Mouse (Mus musculus) forebrain, embryonic 16.5 days (tissue): ENCODE measurements at regions not wholly inside any gene's neighbourhood (a gene's known extent, or its start where the extent isn't known, plus 50 kb on each side); places are given as distances from the start of the nearest gene placed in this dataset.

ENCODE experiments used
- ATAC-seq: fragments of 200-750 bp; cut with Nextera tagmentation; 2 replicates; pipeline ENCODE4 v1.8.0; 2017; ENCODE audit warnings: mild to moderate bottlenecking, moderate library complexity
- H3K27ac ChIP-seq: fragments of 300-500 bp; sonication (generic); 2 replicates; pipeline ENCODE4 v1.5.1; 2014; ENCODE audit warnings: low read length, control low read depth
- H3K27me3 ChIP-seq: fragments of 300-500 bp; sonication (generic); replicated peaks from 2 replicates; pipeline ENCODE4 v1.6.1; 2014; ENCODE audit warnings: low read length; ENCODE audit not compliant: control insufficient read depth, insufficient read depth
- H3K36me3 ChIP-seq: fragments of 300-500 bp; sonication (generic); 2 replicates; pipeline ENCODE4 v1.6.1; 2014; ENCODE audit not compliant: control insufficient read depth, insufficient read depth
- H3K4me1 ChIP-seq: fragments of 300-500 bp; sonication (generic); replicated peaks from 2 replicates; pipeline ENCODE4 v1.6.1; 2014; ENCODE audit warnings: low read length; ENCODE audit not compliant: control insufficient read depth, insufficient read depth
- H3K4me2 ChIP-seq: fragments of 300-500 bp; sonication (generic); 2 replicates; pipeline ENCODE4 v1.6.1; 2014; ENCODE audit warnings: mild to moderate bottlenecking, low read length, control low read depth
- H3K4me3 ChIP-seq: fragments of 300-500 bp; sonication (generic); replicated peaks from 2 replicates; pipeline ENCODE4 v1.5.1; 2014; ENCODE audit warnings: mild to moderate bottlenecking, low read length, control low read depth
- H3K9ac ChIP-seq: fragments of 300-500 bp; sonication (generic); replicated peaks from 2 replicates; pipeline ENCODE4 v1.6.1; 2014; ENCODE audit warnings: low read depth, low read length, control low read depth
- H3K9me3 ChIP-seq: fragments of 300-500 bp; sonication (generic); 2 replicates; pipeline ENCODE4 v1.6.1; 2016; ENCODE audit warnings: low read length; ENCODE audit not compliant: control insufficient read depth
- WGBS: fragments of 180-500 bp; shearing (Covaris S2); extraction: QIAGEN DNeasy Blood & Tissue Kit; methylation state at CpG from one replicate; pipeline ENCODE4 v1.1.7; 2014; 5-methylcytosine and 5-hydroxymethylcytosine counted together

DNA sequence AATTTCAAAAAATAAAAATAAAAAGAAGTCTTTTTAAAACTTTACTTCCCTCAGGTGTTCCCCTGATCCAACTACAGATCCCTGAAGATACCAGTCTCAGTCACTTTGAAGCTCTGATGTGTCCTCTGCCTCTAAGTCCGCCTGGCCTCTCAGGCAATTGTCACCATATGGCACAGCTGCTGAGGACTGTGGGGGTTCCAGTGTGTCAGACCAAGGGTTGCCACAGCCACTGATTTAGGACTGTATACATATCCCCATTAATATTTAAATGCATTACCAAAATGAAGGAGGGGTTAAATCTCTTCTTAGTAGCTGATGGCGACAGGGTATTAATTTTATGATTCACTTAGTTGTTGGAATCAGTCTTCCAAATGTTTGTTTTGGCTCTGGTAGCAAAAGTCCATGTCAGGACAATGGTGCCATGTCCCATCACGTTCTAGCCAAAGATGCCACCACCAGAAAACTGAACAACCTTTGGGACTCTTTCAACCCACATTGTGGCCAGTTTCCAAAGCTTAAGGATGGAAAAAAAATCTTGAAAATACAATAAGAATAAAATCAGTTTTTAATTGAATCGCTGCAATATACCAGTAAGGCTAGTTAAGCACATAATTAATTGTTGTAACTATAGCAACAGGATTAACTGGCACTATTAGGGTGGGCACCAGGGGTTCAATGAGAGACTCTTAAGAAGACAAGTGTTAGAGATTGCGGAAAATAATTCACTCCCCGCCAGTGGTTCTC lies 62.5 kb downstream of the Arrdc4 start:
- Histone ChIP-seq H3K4me2 (no peak overlapping the region), H3K27me3 (no peaks in the 10 kb centered on the region), H3K36me3 (no peaks in the 10 kb centered on the region), H3K9ac (no peak overlapping the region), H3K4me1 (peaks cover 15% of the 10 kb centered on the region), H3K9me3 (no peaks in the 10 kb centered on the region), H3K4me3 (no peak overlapping the region), H3K27ac (no peak overlapping the region)
- 38% methylated on average over 6 of the region's 6 CpGs for WGBS
- ATAC-seq, result no peak

DNA sequence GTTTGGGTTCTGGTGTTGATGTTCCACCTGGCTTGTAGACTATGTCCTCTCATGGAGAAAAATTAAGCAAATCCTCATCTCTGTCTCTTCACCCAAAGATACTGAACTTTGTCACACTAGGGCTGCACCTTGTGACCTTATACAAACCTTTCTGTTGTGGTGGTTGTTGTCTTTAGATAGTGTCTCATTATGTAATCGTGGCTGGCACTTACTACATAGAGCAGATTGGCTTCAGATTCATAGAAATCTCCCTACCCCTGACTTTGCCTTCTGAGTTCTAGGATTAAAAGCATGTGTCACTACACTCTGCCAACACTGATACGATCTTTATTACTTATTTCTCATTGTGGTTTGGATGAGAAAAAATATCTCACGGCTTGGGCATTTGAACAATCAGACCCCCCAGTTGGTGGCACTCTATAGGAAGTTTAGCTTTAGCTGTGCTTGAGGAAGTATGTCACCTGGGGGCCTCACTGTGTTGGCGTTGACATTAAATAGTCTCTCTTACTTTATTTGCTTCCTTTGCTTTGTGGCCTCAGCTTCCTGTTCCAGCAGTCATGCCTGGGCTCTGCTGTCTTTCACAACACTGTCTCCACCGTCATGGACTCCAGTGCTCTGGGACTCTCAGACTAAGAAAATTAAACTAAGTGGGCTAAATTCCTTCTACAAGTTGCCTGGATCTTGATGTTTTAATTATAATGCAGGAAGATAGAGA lies 66.0 kb downstream of the Arrdc4 start:
- H3K4me1 ChIP-seq, result peaks cover 19% of the 10 kb centered on the region
- H3K4me3 ChIP-seq, result no peak overlapping the region
- no peaks in the 10 kb centered on the region for H3K27me3 ChIP-seq
- whole genome bisulfite sequencing, result 73% methylated on average over 5 of the region's 5 CpGs
- H3K4me2 ChIP-seq, result no peak overlapping the region
- no peak for ATAC-seq
- no peaks in the 10 kb centered on the region for H3K9me3 ChIP-seq
- no peak overlapping the region for H3K27ac ChIP-seq
- H3K36me3 ChIP-seq, result no peaks in the 10 kb centered on the region
- H3K9ac ChIP-seq, result no peak overlapping the region

DNA sequence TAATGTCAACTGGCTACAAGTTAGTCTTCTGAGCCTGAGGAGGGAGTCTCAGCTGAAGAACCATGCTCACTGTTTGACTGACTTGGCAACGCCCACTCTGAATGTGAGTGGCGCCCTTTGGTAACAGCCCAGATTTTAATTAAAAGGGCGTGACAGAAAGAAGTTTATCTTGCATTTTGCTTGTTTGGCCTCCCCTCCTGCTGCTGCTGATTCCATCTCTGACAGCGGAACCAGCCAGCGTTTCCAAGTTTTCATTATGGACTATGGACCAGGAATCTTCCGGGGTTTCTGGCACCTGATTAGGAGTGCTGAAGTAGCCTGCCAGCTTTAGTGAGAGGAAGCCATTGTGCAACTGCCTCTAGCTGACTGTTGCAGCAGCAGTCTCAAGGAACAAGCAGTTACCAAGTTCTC lies 66.7 kb downstream of the Arrdc4 start:
- H3K9me3 ChIP-seq, result no peaks in the 10 kb centered on the region
- H3K4me2 ChIP-seq, result peak overlapping the region; percentile 45
- H3K4me1 ChIP-seq, result peaks cover 19% of the 10 kb centered on the region
- H3K27me3 ChIP-seq, result no peaks in the 10 kb centered on the region
- no peak overlapping the region for H3K27ac ChIP-seq
- no peak overlapping the region for H3K9ac ChIP-seq
- ATAC-seq, result peak; percentile 81
- H3K4me3 ChIP-seq, result peak overlapping the region; percentile 23; the same call in 1 of the 2 replicates
- H3K36me3 ChIP-seq, result no peaks in the 10 kb centered on the region
- WGBS, result 21% methylated on average over 6 of the region's 6 CpGs

DNA sequence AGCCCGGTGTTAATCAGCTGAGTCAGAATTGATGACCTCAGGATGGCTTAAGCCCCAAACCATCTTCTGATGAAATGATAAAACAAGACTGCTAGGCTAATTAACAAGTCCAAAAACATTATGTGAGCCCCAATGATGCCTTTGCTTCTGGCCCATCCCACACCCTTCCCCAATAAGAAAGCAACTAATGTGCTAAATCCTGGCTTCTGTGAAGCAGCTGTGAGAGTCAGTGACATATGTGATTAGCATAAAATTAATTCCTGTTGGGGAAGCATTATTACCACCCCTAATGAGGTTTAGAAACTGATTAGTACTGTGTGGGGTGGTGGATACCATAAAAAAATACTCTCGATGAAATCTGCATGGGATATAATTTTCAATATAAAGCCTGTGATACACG lies 69.3 kb downstream of the Arrdc4 start:
- ATAC-seq, result peak; percentile 39; the same call in 1 of the 2 replicates

DNA sequence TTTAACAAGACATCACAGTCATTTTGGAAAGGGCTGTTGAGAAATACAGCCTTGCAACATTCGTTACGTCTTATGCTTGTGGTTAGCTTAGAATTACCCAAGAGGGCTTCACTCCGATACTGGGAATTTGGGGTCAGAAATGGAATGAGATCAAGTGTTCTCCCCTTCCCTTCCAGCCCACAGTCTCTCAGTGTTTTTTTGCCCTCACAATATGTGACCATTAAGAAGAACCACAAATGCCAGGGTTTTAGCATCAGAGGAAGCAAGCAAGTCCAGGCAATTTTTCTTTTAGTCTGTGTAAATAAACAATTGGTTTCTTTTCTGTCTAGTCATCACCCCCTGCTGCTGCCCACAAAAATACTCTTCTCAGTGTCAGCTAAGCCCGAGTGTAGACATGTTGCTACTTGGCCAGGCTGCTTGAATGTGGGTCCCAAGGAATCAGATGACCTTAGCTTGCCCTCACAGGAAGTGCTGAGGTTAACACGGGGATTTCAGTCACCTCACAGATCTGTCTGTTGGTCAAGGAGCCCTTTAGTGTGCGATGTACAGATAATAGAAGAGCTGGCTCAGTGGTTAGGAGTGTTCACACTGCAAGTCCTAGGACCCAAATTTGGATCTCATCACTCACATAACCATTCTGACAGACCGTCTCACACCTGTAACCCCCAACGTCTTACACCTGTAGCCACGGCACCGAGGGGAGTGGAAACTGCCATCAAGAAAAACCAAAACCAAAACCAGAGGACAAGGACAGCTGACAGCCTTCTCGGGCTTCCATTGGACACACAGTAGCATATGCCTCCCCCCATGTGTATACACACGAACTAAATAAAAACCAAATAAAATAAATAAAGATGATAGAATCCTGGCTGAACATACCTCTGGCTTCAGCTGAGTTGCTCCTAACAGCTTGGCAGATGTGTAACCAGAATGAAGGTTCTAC lies 81.0 kb downstream of the Arrdc4 start:
- Histone ChIP-seq H3K4me3 (no peak overlapping the region), H3K4me1 (peaks cover 8% of the 10 kb centered on the region; the same call in 1 of the 2 replicates), H3K9ac (no peak overlapping the region), H3K27me3 (no peaks in the 10 kb centered on the region), H3K36me3 (no peaks in the 10 kb centered on the region), H3K4me2 (no peak overlapping the region), H3K9me3 (0 out of 2 replicates have a peak, but pooled peaks cover 2% of the 10 kb centered on the region), H3K27ac (no peak overlapping the region)
- no peak for ATAC-seq
- 73% methylated on average over 12 of the region's 12 CpGs for WGBS

More for the DNA sequence above, 69.3 kb downstream of the Arrdc4 start:
- Histone ChIP-seq H3K4me1 (peaks cover 16% of the 10 kb centered on the region), H3K36me3 (no peaks in the 10 kb centered on the region), H3K9ac (no peak overlapping the region), H3K9me3 (no peaks in the 10 kb centered on the region), H3K27ac (no peak overlapping the region), H3K27me3 (no peaks in the 10 kb centered on the region), H3K4me2 (no peak overlapping the region), H3K4me3 (no peak overlapping the region)
- 51% methylated on average over 3 of the region's 3 CpGs for WGBS

DNA sequence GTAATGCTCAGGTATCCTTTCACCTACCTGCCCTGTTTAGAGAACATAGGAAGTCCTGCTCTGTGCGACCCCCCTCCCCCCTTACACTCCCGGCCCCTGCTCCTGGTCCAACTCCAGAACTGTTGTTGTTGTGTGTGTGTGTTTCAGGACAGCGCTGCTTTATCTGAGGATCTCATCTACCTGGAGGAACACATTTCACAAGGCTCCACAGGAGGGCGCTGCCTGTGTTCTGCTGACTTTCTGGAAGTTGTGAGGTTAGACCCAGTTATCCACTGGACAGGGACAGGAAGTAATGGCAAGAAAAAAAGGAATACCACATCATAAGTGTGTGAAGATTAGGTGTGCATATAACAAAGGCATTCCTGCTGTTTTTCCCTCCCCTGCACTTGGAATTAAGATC lies 81.8 kb downstream of the Arrdc4 start:
- Histone ChIP-seq H3K4me2 (no peak overlapping the region), H3K4me1 (peaks cover 8% of the 10 kb centered on the region; the same call in 1 of the 2 replicates), H3K9ac (no peak overlapping the region), H3K9me3 (0 out of 2 replicates have a peak, but pooled peaks cover 2% of the 10 kb centered on the region), H3K27me3 (no peaks in the 10 kb centered on the region), H3K4me3 (no peak overlapping the region), H3K36me3 (no peaks in the 10 kb centered on the region), H3K27ac (no peak overlapping the region)
- 60% methylated on average over 4 of the region's 4 CpGs for WGBS
- no peak for ATAC-seq

DNA sequence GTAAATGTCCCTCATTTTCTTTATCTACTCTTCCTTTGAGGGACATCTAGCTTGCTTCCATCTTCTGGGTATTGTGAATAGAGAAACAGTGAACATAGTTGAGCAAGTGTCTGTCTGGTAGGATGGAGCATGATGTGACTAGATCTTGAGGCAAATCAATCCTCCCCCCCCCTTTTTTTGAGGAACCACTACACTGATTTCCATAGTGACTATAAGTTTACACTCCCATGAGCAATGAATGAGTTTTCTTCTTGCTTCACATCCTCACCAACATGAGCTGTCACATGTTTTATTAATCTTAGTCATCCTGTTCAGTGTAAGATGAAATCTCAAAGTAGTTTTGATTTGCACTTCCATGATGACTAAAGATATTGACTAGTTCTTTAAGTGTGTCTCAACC lies 92.7 kb downstream of the Arrdc4 start:
- no peaks in the 10 kb centered on the region for H3K4me1 ChIP-seq
- H3K27me3 ChIP-seq, result no peaks in the 10 kb centered on the region
- H3K36me3 ChIP-seq, result no peaks in the 10 kb centered on the region
- no peaks in the 10 kb centered on the region for H3K9me3 ChIP-seq
- no peak overlapping the region for H3K4me2 ChIP-seq
- H3K27ac ChIP-seq, result no peak overlapping the region
- no peak overlapping the region for H3K4me3 ChIP-seq
- ATAC-seq, result no peak
- no peak overlapping the region for H3K9ac ChIP-seq

DNA sequence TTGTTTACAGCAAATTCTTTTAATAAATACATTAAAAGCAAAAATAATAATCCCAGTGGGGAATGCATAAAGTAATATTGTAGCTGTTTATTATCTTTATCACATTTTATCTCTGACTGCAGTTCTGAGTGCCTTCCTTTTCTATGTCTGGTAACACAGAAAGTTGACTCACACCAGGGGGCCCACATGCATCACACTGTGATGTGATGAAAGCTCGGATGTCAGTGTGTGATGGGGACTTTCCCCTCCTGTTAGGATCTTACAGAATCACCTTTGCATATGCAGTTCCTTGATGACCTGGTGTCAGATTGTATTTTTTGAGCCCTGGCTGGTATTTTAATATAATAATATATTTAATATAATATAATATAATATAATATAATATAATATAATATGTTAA lies 95.5 kb downstream of the Arrdc4 start:
- WGBS, result 70% methylated on average over 1 of the region's 1 CpGs
- Histone ChIP-seq H3K9me3 (no peaks in the 10 kb centered on the region), H3K4me1 (no peaks in the 10 kb centered on the region), H3K36me3 (no peaks in the 10 kb centered on the region), H3K27ac (no peak overlapping the region), H3K4me2 (no peak overlapping the region), H3K9ac (no peak overlapping the region), H3K27me3 (no peaks in the 10 kb centered on the region), H3K4me3 (no peak overlapping the region)
- no peak for ATAC-seq

DNA sequence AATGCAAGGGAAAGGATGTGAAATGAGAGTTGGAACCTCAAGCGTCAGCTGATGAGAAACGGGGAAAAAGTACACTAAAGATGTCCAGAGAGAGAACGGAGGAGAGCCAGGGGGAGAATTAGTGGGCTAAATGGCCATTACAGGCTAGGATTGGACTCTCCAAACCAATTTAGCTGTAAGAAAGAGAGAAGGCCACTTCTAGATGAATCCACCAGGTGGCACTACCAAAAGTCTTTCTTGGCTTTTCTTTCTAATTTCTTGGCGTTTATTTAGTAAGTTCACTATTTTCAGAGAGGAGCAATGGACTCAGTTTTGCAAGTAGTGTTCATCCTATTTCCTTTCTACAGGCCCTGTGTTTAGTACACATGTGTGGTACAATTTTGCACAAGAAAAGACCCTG lies 97.6 kb downstream of the Arrdc4 start:
- 74% methylated on average over 4 of the region's 4 CpGs for WGBS
- no peaks in the 10 kb centered on the region for H3K9me3 ChIP-seq
- no peak overlapping the region for H3K27ac ChIP-seq
- no peak overlapping the region for H3K9ac ChIP-seq
- H3K4me3 ChIP-seq, result no peak overlapping the region
- H3K36me3 ChIP-seq, result no peaks in the 10 kb centered on the region
- H3K4me1 ChIP-seq, result no peaks in the 10 kb centered on the region
- no peaks in the 10 kb centered on the region for H3K27me3 ChIP-seq
- no peak for ATAC-seq
- H3K4me2 ChIP-seq, result no peak overlapping the region
